Mouse (Mus musculus) heart, embryonic 14.5 days (tissue): ENCODE results near the gene Pigw. TPM values are rescaled to one million over a fixed set of nuclear protein-coding genes. Genes with fewer than 3 reads are reported as not detected.

Experiments used
- ATAC-seq: fragments of 200-750 bp; cut with Nextera tagmentation; 2 replicates; pipeline ENCODE4 v1.8.0; 2017; ENCODE audit warnings: low read depth, moderate TSS enrichment; ENCODE audit not compliant: insufficient number of reproducible peaks, insufficient read depth, low FRiP score
- H3K27ac ChIP-seq, 2 experiments: fragments of 200-500 bp in 1 of 2; fragments of 300-500 bp in 1 of 2; sonication (generic) in 1 of 2; replicated peaks in 1 of 2; 2 replicates each; pipeline ENCODE4 v1.5.1; 2012 to 2014; ENCODE audit warnings: low read depth in 2 of 2, low read length in 2 of 2, control low read depth in 1 of 2, mild to moderate bottlenecking in 1 of 2, mixed read lengths in 1 of 2; ENCODE audit not compliant: control insufficient read depth in 1 of 2, insufficient read depth in 1 of 2
- H3K27me3 ChIP-seq: fragments of 300-500 bp; sonication (generic); 2 replicates; pipeline ENCODE4 v1.6.1; 2014; ENCODE audit warnings: mild to moderate bottlenecking, low read length, control low read depth; ENCODE audit not compliant: control insufficient read depth, insufficient read depth
- H3K36me3 ChIP-seq: fragments of 300-500 bp; sonication (generic); 2 replicates; pipeline ENCODE4 v1.6.1; 2014; ENCODE audit warnings: mild to moderate bottlenecking, control low read depth, low read length, mixed read lengths; ENCODE audit not compliant: control insufficient read depth, insufficient read depth
- H3K4me1 ChIP-seq, 2 experiments: fragments of 200-500 bp in 1 of 2; fragments of 300-500 bp in 1 of 2; sonication (generic) in 1 of 2; 2 replicates each; pipeline ENCODE4 v1.6.1; 2012 to 2014; ENCODE audit warnings: low read length in 2 of 2, control low read depth in 1 of 2, mixed read lengths in 1 of 2; ENCODE audit not compliant: control insufficient read depth in 2 of 2, insufficient read depth in 2 of 2
- H3K4me2 ChIP-seq: fragments of 300-500 bp; sonication (generic); 2 replicates; pipeline ENCODE4 v1.6.1; 2014; ENCODE audit warnings: mild to moderate bottlenecking, low read length
- H3K4me3 ChIP-seq, 2 experiments: fragments of 200-500 bp in 1 of 2; fragments of 300-500 bp in 1 of 2; sonication (generic) in 1 of 2; 2 replicates each; pipeline ENCODE4 v1.5.1; 2012 to 2014; ENCODE audit warnings: low read length in 2 of 2, mild to moderate bottlenecking in 2 of 2, control low read depth in 1 of 2, low read depth in 1 of 2, moderate library complexity in 1 of 2; ENCODE audit not compliant: control insufficient read depth in 1 of 2, insufficient read depth in 1 of 2
- H3K9ac ChIP-seq: fragments of 300-500 bp; sonication (generic); 2 replicates; pipeline ENCODE4 v1.6.1; 2014; ENCODE audit warnings: mild to moderate bottlenecking, low read length
- H3K9me3 ChIP-seq: fragments of 300-500 bp; sonication (generic); 2 replicates; pipeline ENCODE4 v1.6.1; 2016; ENCODE audit warnings: low read length, control low read depth; ENCODE audit not compliant: control insufficient read depth
- WGBS: fragments of 180-500 bp; shearing (Covaris S2); extraction: QIAGEN DNeasy Blood & Tissue Kit; methylation state at CpG from one replicate; pipeline ENCODE4 v1.1.7; 2014; 5-methylcytosine and 5-hydroxymethylcytosine counted together
- polyA plus RNA-seq: library from polyadenylated mRNA; unstranded; fragments of >200 nt; fragmentation: Nextera tagmentation; extraction: Ambion mirVana; gene quantifications from 2 replicates; pipeline ENCODE4 v1.2.1, GENCODE M21; 2014

Pigw gene
- polyA plus RNA-seq, 1 experiment from 2014 or later: 2.8 TPM

DNA sequence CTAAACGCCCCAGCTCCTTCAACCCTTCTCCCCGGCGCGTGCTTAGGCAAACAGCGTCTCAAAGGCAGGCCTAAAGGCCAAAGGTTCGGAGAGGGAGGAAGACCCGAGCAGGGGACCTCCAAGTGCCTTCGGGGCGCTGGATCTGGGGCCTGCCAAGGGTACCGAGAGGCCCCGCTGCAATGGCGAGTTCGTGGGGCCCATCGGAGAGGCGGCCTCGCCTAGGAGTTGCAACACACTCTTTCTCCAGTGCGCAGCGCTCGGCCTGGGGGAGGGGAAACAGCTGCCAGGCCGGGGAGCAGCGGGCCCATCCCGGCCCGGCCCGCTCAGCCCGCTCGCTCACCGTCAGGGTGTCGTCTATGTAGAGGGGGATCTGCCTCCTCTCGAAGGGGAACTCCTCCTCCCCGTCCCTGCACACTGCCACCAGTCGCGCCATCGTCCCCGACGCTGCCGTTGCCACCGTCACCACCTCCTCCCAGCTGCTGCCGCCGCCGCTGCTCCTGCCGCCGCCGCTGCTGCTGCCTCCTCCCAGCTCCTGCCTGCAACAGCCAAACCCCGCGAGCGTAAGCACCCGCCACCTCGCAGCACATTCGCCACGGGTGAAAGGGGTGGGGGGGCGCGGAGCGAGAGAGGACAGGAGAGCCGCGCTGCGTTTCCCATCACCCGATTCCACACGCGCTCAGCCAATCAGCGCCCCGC, 10.4 kb downstream of the Pigw start:
- Histone ChIP-seq H3K4me1 (peaks cover 0 to 19% of the 10 kb centered on the region in 2 experiments; a peak in 2 of 4 replicates), H3K36me3 (peaks cover 18% of the 10 kb centered on the region; the same call in 1 of the 2 replicates)
- under 1% methylated on average over 58 of the region's 61 CpGs for WGBS

DNA sequence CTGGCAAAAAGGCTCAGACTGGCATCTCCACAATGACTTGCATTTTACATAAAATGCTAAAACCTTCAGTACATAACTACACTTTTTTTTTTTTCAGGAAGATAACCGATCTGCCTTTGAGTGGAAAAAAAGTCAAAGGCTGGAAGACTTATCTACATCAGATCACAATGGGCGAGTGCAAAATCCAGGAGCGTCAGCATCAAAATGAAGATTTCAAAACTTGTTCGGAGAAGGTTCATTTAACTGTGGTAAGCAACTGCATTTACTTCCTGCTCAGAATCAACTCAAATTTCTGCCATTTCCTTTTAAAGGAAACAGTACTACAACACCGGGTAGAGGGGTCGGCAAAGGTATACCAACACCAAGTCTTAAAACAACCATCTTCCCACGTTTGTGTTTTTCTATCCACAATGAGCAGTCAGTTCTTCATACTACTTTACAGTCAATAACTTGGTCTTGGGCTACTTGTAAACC, 11.3 kb downstream of the Pigw start:
- WGBS: 10% methylated on average over 7 of the region's 7 CpGs

More for the DNA sequence above, 10.4 kb downstream of the Pigw start:
- H3K9ac ChIP-seq: peak overlapping the region; percentile 94
- peak overlapping the region; percentile 88 to 100 for H3K27ac ChIP-seq
- H3K4me2 ChIP-seq: peak overlapping the region; percentile 93
- no peaks in the 10 kb centered on the region for H3K27me3 ChIP-seq
- no peaks in the 10 kb centered on the region for H3K9me3 ChIP-seq
- peak overlapping the region; percentile 70 to 96 for H3K4me3 ChIP-seq
- ATAC-seq: peak; percentile 80

DNA sequence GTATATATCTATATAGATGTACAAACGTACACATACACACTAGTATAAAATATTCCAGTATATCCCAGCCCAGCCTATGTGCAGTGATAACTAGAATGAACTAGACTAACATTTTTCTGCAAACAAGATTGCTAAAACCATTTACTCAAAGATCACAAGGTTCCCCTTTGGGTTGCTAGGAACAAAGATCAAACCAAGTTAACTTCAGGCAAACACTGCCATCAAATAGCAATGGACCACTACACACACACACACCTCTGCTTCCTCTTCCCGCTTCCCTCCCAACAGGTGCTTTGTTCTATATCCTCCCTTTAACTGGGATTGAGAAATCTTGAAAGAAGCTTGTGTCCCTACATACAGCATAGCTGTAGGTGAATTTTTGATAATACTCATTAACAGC, 12.5 kb downstream of the Pigw start:
- peaks cover 28% of the 10 kb centered on the region for H3K36me3 ChIP-seq
- no peak overlapping the region for H3K9ac ChIP-seq
- H3K4me3 ChIP-seq: no peak overlapping the region
- peak overlapping the region; percentile 14; the same call in 1 of the 2 replicates for H3K4me2 ChIP-seq
- H3K9me3 ChIP-seq: no peaks in the 10 kb centered on the region
- 89% methylated on average over 2 of the region's 2 CpGs for WGBS
- no peaks in the 10 kb centered on the region for H3K27me3 ChIP-seq
- ATAC-seq: no peak
- H3K4me1 ChIP-seq: peaks cover 0 to 19% of the 10 kb centered on the region in 2 experiments; a peak in 2 of 4 replicates
- H3K27ac ChIP-seq: no peak overlapping the region

More for the DNA sequence above, 11.3 kb downstream of the Pigw start:
- Histone ChIP-seq H3K4me3 (peak overlapping the region; percentile 70 to 96; a peak in 3 of 4 replicates), H3K36me3 (peaks cover 23% of the 10 kb centered on the region; the same call in 1 of the 2 replicates), H3K4me1 (peaks cover 0 to 19% of the 10 kb centered on the region in 2 experiments; a peak in 2 of 4 replicates), H3K9me3 (no peaks in the 10 kb centered on the region), H3K27me3 (no peaks in the 10 kb centered on the region), H3K9ac (peak overlapping the region; percentile 94), H3K4me2 (peak overlapping the region; percentile 93), H3K27ac (peak overlapping the region in 1 of 2 experiments; percentile 100; a peak in 2 of 4 replicates)
- no peak for ATAC-seq

DNA sequence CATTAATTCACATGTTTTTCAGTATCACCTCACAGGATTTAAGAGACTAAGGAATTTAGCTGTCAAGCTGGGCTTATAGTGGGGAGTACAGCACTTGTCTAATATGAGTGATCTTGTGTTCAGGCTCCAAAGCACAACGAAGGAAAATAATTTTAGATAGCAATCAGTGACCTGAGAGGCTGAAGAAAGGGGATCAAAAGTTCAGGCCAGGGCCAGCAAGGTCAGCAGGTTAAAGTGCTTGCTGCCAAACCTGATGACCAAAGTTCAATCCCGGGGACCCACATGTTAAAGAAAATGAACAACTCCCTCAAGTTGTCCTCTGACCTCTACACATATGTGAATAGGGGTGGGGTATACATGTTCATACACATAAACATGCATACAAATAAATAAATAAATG, 14.8 kb downstream of the Pigw start:
- Histone ChIP-seq H3K27ac (no peak overlapping the region), H3K4me3 (no peak overlapping the region), H3K4me2 (no peak overlapping the region), H3K4me1 (peaks cover 0 to 15% of the 10 kb centered on the region in 2 experiments; a peak in 2 of 4 replicates), H3K27me3 (no peaks in the 10 kb centered on the region), H3K9me3 (no peaks in the 10 kb centered on the region), H3K36me3 (peaks cover 51% of the 10 kb centered on the region), H3K9ac (no peak overlapping the region)
- WGBS: 58% methylated on average over 2 of the region's 2 CpGs
- no peak for ATAC-seq

GRCm38 (mm10) chr11:84855285-84855684, 24.8 kb downstream of the Pigw start:
- no peaks in the 10 kb centered on the region for H3K9me3 ChIP-seq
- ATAC-seq: no peak
- H3K4me2 ChIP-seq: no peak overlapping the region
- H3K4me3 ChIP-seq: no peak overlapping the region
- peaks cover 93% of the 10 kb centered on the region for H3K36me3 ChIP-seq
- WGBS: 88% methylated on average over 6 of the region's 6 CpGs
- no peaks in the 10 kb centered on the region for H3K4me1 ChIP-seq
- no peaks in the 10 kb centered on the region for H3K27me3 ChIP-seq
- no peak overlapping the region for H3K9ac ChIP-seq
- H3K27ac ChIP-seq: no peak overlapping the region

DNA sequence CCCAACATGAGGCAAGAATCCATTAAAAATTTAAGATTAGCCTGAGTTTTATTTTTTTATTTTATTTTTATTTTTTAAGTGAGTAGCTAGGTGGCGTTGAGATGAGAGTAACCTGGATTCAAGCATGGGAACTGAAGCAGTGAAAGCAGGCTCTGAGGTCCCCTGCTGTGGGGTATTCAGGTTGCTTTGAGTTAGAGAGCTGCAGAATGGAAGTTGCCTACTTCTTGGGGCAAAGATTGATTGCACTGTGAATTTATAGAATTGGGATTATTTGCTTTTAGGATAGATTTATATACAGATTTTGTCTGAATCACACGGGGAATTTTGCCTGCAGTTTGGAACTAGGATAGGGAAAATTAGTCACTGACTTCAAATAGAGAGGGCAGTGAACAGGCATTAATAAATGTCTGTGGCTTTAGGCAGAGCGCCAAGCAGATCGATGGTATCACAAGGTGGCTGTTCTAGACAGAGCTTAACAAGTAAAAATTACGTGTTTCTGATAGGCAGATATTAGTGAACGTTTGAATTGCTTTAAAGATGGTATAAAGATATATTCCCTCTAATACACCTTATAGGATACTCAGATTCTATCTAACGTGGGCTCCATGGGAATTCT, 32.5 kb downstream of the Pigw start:
- 83% methylated on average over 7 of the region's 7 CpGs for WGBS
- Histone ChIP-seq H3K9me3 (no peaks in the 10 kb centered on the region), H3K4me3 (no peak overlapping the region), H3K4me1 (no peaks in the 10 kb centered on the region), H3K9ac (no peak overlapping the region), H3K27me3 (no peaks in the 10 kb centered on the region), H3K27ac (no peak overlapping the region), H3K36me3 (peaks cover 81% of the 10 kb centered on the region), H3K4me2 (no peak overlapping the region)
- no peak for ATAC-seq

DNA sequence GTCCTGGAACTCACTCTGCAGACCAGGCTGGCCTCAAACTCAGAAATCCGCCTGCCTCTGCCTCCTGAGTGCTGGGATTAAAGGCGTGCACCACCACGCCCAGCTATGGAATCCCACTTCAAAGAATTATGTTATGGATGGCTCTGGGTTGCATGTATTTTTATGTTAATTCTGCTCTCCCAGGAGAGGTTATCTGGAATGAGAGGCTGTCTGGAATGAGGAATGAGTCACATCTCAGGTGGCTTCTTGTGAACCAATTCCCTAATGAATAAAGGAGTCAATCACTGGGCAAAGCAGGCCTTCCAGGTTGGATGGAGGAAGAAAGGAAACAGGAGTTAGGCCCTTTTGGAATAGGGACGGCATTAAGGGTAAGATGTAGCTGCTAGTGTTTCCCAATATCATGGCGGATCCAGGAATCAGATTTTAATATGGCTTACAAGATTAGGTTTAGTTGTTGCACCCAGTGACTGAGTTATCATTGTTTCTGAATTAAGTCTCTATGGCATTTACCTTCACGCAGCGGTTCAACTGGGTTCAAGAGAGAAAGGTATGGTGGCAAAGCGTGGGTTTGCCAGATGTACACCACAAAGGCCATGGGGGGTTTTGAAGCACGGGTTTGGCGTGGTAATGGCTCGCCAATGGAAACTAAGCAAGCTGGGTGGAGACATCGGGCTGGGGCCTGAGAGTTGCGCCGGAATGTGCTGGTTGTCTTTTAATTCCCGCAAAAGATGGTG, 33.2 kb downstream of the Pigw start:
- Histone ChIP-seq H3K36me3 (peaks cover 81% of the 10 kb centered on the region), H3K4me1 (no peaks in the 10 kb centered on the region), H3K9ac (no peak overlapping the region), H3K27me3 (no peaks in the 10 kb centered on the region), H3K4me2 (no peak overlapping the region), H3K27ac (no peak overlapping the region), H3K9me3 (no peaks in the 10 kb centered on the region), H3K4me3 (no peak overlapping the region)
- ATAC-seq: no peak
- WGBS: 93% methylated on average over 15 of the region's 15 CpGs
